21 mouse cellular contexts compared by ENCODE assay signal in genomic region chr3:112733205-112733604, GRCm38 (mm10).
DNase-seq lines count a peak whose midpoint lies in the region; ATAC-seq and TF ChIP-seq lines count a peak whose summit lies in the region.
"Had no signal": no experiment of that assay in that cellular context is flagged by ENCODE, and none has a peak within 500 bp of the region (broad histone marks: within the 10 kb centered on the region; RNA-seq: fewer than 3 reads in every experiment).

No protein-coding gene starts in this region.

- TF ChIP-seq POLR2A in brain, embryonic 14.5 days (IDR thresholded peaks at IDR 0.05; ENCODE audit: borderline replicate concordance, extremely low read depth, insufficient read depth, insufficient read length, poor library complexity, severe bottlenecking), result no peak

- H3K4me1 ChIP-seq in midbrain, postnatal 0 days (ENCODE audit: insufficient read depth, low read length), result no peaks in the 10 kb centered on the region
- H3K4me1 ChIP-seq: embryonic facial prominence, embryonic 10.5 days; forebrain, embryonic 13.5 days; heart, embryonic 13.5 days; hindbrain, embryonic 15.5 days had no signal

- H3K27ac ChIP-seq in layer of hippocampus, adult 2 months, result no peak overlapping the region
- no peak overlapping the region for H3K27ac ChIP-seq in midbrain, postnatal 0 days (ENCODE audit: low read depth, low read length)
- H3K27ac ChIP-seq: embryonic facial prominence, embryonic 10.5 days; forebrain, embryonic 13.5 days; heart, embryonic 13.5 days; hindbrain, embryonic 15.5 days had no signal

- WGBS in midbrain, postnatal 0 days, result 60% methylated on average over 5 of the region's 5 CpGs

- peak; percentile 66; the same call in 1 of the 2 replicates for ATAC-seq in midbrain, postnatal 0 days (ENCODE audit: low FRiP score)
- ATAC-seq in megakaryocyte, adult 5-6 weeks (ENCODE audit: poor library complexity, severe bottlenecking), result no peak
- ATAC-seq: CD4-positive, CD25-positive, alpha-beta regulatory T cell, adult 4 months; forebrain, embryonic 13.5 days; inflammation-experienced regulatory T-cells, adult 6 months had no signal

- no peaks in the 10 kb centered on the region for H3K36me3 ChIP-seq in midbrain, postnatal 0 days (ENCODE audit: insufficient read depth, low read length)
- H3K36me3 ChIP-seq: embryonic facial prominence, embryonic 10.5 days; G1E; heart, embryonic 13.5 days; hindbrain, embryonic 15.5 days had no signal

- no peaks in the 10 kb centered on the region for H3K9me3 ChIP-seq in midbrain, postnatal 0 days (ENCODE audit: low read length)
- H3K9me3 ChIP-seq: embryonic facial prominence, embryonic 10.5 days; forebrain, embryonic 13.5 days; G1E; heart, embryonic 13.5 days; hindbrain, embryonic 15.5 days had no signal

- no peak overlapping the region for H3K9ac ChIP-seq in midbrain, postnatal 0 days (replicated peaks; ENCODE audit: low read length, poor library complexity, severe bottlenecking)
- H3K9ac ChIP-seq: forebrain, embryonic 13.5 days; heart, embryonic 13.5 days; hindbrain, embryonic 15.5 days had no signal

- H3K4me3 ChIP-seq in layer of hippocampus, adult 2 months, result no peak overlapping the region
- H3K4me3 ChIP-seq in midbrain, postnatal 0 days (ENCODE audit: low read depth, low read length), result no peak overlapping the region
- H3K4me3 ChIP-seq: embryonic facial prominence, embryonic 10.5 days; forebrain, embryonic 13.5 days; heart, embryonic 13.5 days; hindbrain, embryonic 15.5 days had no signal

- peak; percentile 40 for TF ChIP-seq CTCF in layer of hippocampus, adult 2 months (conservative IDR thresholded peaks at IDR 0.05)
- no peak; the same call in 1 of the 2 replicates for TF ChIP-seq CTCF in brain, embryonic 14.5 days (IDR thresholded peaks at IDR 0.05; ENCODE audit: borderline replicate concordance, extremely low read depth, insufficient read depth, insufficient read length)
- TF ChIP-seq CTCF in midbrain, postnatal 0 days (IDR thresholded peaks at IDR 0.05), result peak; percentile 61

- no peaks in the 10 kb centered on the region for H3K27me3 ChIP-seq in midbrain, postnatal 0 days (ENCODE audit: insufficient read depth, low read length)
- H3K27me3 ChIP-seq: forebrain, embryonic 13.5 days; heart, embryonic 13.5 days; hindbrain, embryonic 15.5 days had no signal

- no peak for DNase-seq in layer of hippocampus, adult 2 months (ENCODE audit: low spot score in 2 of 2)
- DNase-seq in layer of hippocampus, adult 18-20 months (ENCODE audit: low spot score in 2 of 2), result no peak
- DNase-seq in ZHBTc4 (ENCODE audit: low read depth, low spot score), result peak; percentile 3
- DNase-seq in brain, embryonic 14.5 days (ENCODE audit: low read depth), result peak; percentile 48
- DNase-seq in midbrain, postnatal 0 days (ENCODE audit: low spot score), result peak; percentile 3
- DNase-seq in lung, postnatal 14 days, result no peak
- DNase-seq: adrenal gland, postnatal 14 days; B cell, adult 2 months; cerebellum, adult 2 months; cerebellum, postnatal 10 days; gastrocnemius, postnatal 36 days; heart, adult 11 months; heart, postnatal 36 days had no signal

- no peak overlapping the region for H3K4me2 ChIP-seq in midbrain, postnatal 0 days (ENCODE audit: low read depth, low read length, poor library complexity, severe bottlenecking)
- H3K4me2 ChIP-seq: forebrain, embryonic 13.5 days; heart, embryonic 13.5 days; hindbrain, embryonic 15.5 days had no signal

Comparison
In these comparisons a context has a peak if more than half of its experiments do, and no peak if none do; other contexts are left out.
1. DNase-seq: peak in ZHBTc4 (single experiment), brain, embryonic 14.5 days (single experiment) and midbrain, postnatal 0 days (single experiment); none in layer of hippocampus, adult 2 months (0 of 2), layer of hippocampus, adult 18-20 months (0 of 2) and lung, postnatal 14 days (single experiment).